Mouse (Mus musculus): Measurements from ENCODE around the gene Camkk1. TPM values are rescaled to one million over a fixed set of nuclear protein-coding genes. Genes with fewer than 3 reads are reported as not detected.

Camkk1 gene
- polyA plus RNA-seq, 1 experiment from 2014 or later: 32.2 TPM

Other genes starting within 250 kb of the Camkk1 start
- gene Cyb5d2, start 222.9 kb upstream of the Camkk1 start, polyA plus RNA-seq (2015; fragmentation: Nextera tagmentation; extraction: Ambion mirVana): 8.5 and 9.0 TPM in 2 replicates
- gene Zzef1, start 222.8 kb upstream of the Camkk1 start, polyA plus RNA-seq (2015; fragmentation: Nextera tagmentation; extraction: Ambion mirVana): 14.0 and 14.3 TPM in 2 replicates
- 1.6 and 2.5 TPM in 2 replicates for gene Atp2a3, start 57.8 kb upstream of the Camkk1 start, polyA plus RNA-seq (2015; fragmentation: Nextera tagmentation; extraction: Ambion mirVana)
- gene P2rx1, start 19.9 kb upstream of the Camkk1 start, polyA plus RNA-seq (2015; fragmentation: Nextera tagmentation; extraction: Ambion mirVana): 0.39 and 0.73 TPM in 2 replicates
- 10.4 and 10.6 TPM in 2 replicates for gene Ncbp3, start 28.8 kb downstream of the Camkk1 start, polyA plus RNA-seq (2015; fragmentation: Nextera tagmentation; extraction: Ambion mirVana)
- gene Itgae, start 71.6 kb downstream of the Camkk1 start, polyA plus RNA-seq (2015; fragmentation: Nextera tagmentation; extraction: Ambion mirVana): 0.22 and 0.35 TPM in 2 replicates
- gene Haspin, start 119.3 kb downstream of the Camkk1 start, polyA plus RNA-seq (2015; fragmentation: Nextera tagmentation; extraction: Ambion mirVana): 4.0 TPM in 2 replicates
- gene P2rx5, start 141.4 kb downstream of the Camkk1 start, polyA plus RNA-seq (2015; fragmentation: Nextera tagmentation; extraction: Ambion mirVana): 0.43 and 0.49 TPM in 2 replicates
- gene Emc6, start 158.0 kb downstream of the Camkk1 start, polyA plus RNA-seq (2015; fragmentation: Nextera tagmentation; extraction: Ambion mirVana): 126 and 131 TPM in 2 replicates
- gene Tax1bp3, start 158.1 kb downstream of the Camkk1 start, polyA plus RNA-seq (2015; fragmentation: Nextera tagmentation; extraction: Ambion mirVana): 131 TPM in 2 replicates
- 16.2 and 18.4 TPM in 2 replicates for gene Ctns, start 180.0 kb downstream of the Camkk1 start, polyA plus RNA-seq (2015; fragmentation: Nextera tagmentation; extraction: Ambion mirVana)
- 2.6 and 2.9 TPM in 2 replicates for gene Shpk, start 180.5 kb downstream of the Camkk1 start, polyA plus RNA-seq (2015; fragmentation: Nextera tagmentation; extraction: Ambion mirVana)
- 0.41 and 0.68 TPM in 2 replicates for gene Trpv1, start 215.3 kb downstream of the Camkk1 start, polyA plus RNA-seq (2015; fragmentation: Nextera tagmentation; extraction: Ambion mirVana)
- 0.22 and 0.25 TPM in 2 replicates for gene Trpv3, start 248.4 kb downstream of the Camkk1 start, polyA plus RNA-seq (2015; fragmentation: Nextera tagmentation; extraction: Ambion mirVana)

Data from hindbrain, embryonic 15.5 days (tissue).